Mouse (Mus musculus): Measurements from ENCODE around the gene Eif2ak1.

Gene Eif2ak1

DNA sequence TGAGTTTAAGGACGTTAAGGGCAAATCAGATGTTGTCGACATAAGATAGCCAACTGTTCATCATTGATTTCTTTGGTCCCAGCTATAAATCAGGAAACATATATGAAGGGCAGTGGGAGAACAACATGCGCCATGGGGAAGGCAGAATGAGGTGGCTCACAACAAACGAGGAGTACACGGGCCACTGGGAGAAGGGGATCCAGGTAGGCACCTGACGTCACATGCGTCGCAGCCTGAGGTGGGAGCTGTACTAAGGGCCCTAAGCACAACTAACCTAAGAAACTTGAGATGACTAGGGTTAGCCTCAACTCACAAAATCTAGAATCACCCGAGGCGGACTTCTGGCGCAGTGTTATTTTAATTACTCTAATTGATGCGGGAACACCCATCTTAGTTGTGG, 130.8 kb downstream of the Eif2ak1 start:
- no peak for DNase-seq (ENCODE audit: low spot score)

DNA sequence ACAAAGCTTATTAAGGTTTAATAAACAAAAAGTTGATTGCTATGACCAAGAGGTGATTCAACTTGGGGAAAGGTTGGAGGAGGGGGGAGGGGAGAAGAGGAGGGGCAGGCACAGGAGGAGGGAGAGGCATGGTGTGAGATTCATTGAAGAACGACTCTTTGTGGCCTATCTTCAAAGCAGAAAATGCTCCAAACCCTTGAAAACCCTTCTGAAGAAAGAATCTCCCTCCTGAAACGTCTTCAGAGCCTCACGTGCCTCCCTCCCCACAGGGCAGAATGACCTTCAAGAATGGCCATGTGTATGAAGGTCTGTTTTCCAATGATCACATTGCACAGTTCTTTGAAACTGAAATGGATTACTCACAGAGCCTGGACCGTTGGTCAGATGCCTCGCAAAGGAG, 132.4 kb downstream of the Eif2ak1 start:
- no peak for DNase-seq (ENCODE audit: low spot score)

Data from ovary, postnatal 10 days (tissue).